Comparison of ENCODE assay signal across 24 mouse cellular contexts in the genomic region with DNA sequence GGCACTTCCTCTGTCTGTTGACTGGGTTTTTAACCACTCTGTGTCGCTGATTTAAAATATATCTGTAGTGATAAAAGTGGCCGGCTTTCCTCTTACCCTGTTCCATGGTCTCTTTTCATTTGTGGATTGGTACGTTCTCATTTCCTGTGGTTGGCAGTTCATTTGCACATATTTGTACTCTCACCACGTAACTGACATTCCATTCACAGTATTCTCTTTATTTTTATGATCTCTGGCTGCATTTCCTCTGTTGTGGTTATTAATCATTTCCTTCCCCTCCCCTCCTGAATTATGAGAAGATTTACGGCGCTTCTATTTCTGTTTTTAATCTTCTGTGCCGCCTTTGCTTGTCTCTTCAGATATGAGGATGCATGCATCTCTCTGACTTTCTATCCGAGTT.
DNase-seq lines count a peak whose midpoint lies in the region; ATAC-seq and TF ChIP-seq lines count a peak whose summit lies in the region.
"Had no signal": no experiment of that assay in that cellular context is flagged by ENCODE, and none has a peak within 500 bp of the region (broad histone marks: within the 10 kb centered on the region; RNA-seq: fewer than 3 reads in every experiment).

No protein-coding gene starts in this region.

- no peak for TF ChIP-seq POLR2A in lung, adult 2 months (IDR thresholded peaks at IDR 0.05; ENCODE audit: borderline replicate concordance, extremely low read depth, low read depth, low read length)
- TF ChIP-seq POLR2A in embryonic fibroblast, embryonic 13.5 days (IDR thresholded peaks at IDR 0.05; ENCODE audit: low read depth, low read length), result no peak

- 59% methylated on average over 8 of the region's 8 CpGs for WGBS in kidney, embryonic 14.5 days
- 46% methylated on average over 8 of the region's 8 CpGs for WGBS in lung, embryonic 14.5 days
- 32% methylated on average over 8 of the region's 8 CpGs for WGBS in lung, adult 2 months
- 70% methylated on average over 8 of the region's 8 CpGs for WGBS in hindbrain, embryonic 13.5 days

- H3K4me2 ChIP-seq in kidney, embryonic 14.5 days (replicated peaks; ENCODE audit: low read depth, low read length), result no peak overlapping the region
- no peak overlapping the region for H3K4me2 ChIP-seq in lung, embryonic 14.5 days
- H3K4me2 ChIP-seq in hindbrain, embryonic 13.5 days, result no peak overlapping the region
- H3K4me2 ChIP-seq: embryonic facial prominence, embryonic 13.5 days; heart, embryonic 13.5 days; limb, embryonic 12.5 days; liver, embryonic 13.5 days had no signal

- no peaks in the 10 kb centered on the region for H3K27me3 ChIP-seq in kidney, embryonic 14.5 days (ENCODE audit: control insufficient read depth, insufficient read depth, low read length)
- no peaks in the 10 kb centered on the region for H3K27me3 ChIP-seq in lung, embryonic 14.5 days (ENCODE audit: insufficient read depth, low read length)
- H3K27me3 ChIP-seq in hindbrain, embryonic 13.5 days, result no peaks in the 10 kb centered on the region
- H3K27me3 ChIP-seq: embryonic facial prominence, embryonic 13.5 days; heart, embryonic 13.5 days; limb, embryonic 12.5 days; liver, embryonic 13.5 days; Patski had no signal

- H3K36me3 ChIP-seq in kidney, embryonic 14.5 days (ENCODE audit: control insufficient read depth, insufficient read depth, low read length), result no peaks in the 10 kb centered on the region
- no peaks in the 10 kb centered on the region for H3K36me3 ChIP-seq in lung, embryonic 14.5 days (ENCODE audit: insufficient read depth)
- no peaks in the 10 kb centered on the region for H3K36me3 ChIP-seq in hindbrain, embryonic 13.5 days
- H3K36me3 ChIP-seq: embryonic facial prominence, embryonic 13.5 days; heart, embryonic 13.5 days; limb, embryonic 12.5 days; liver, embryonic 13.5 days; midbrain, embryonic 10.5 days had no signal

- no peak overlapping the region for H3K27ac ChIP-seq in kidney, embryonic 14.5 days (ENCODE audit: low read depth, low read length)
- no peak overlapping the region for H3K27ac ChIP-seq in lung, embryonic 14.5 days (ENCODE audit: low read depth)
- peak overlapping the region; percentile 69; the same call in 1 of the 2 replicates for H3K27ac ChIP-seq in embryonic fibroblast, embryonic 13.5 days (ENCODE audit: insufficient read depth, low read length)
- no peak overlapping the region; the same call in 1 of the 2 replicates for H3K27ac ChIP-seq in hindbrain, embryonic 13.5 days
- H3K27ac ChIP-seq: embryonic facial prominence, embryonic 13.5 days; heart, embryonic 13.5 days; layer of hippocampus, adult 2 months; limb, embryonic 12.5 days; liver, embryonic 13.5 days; midbrain, embryonic 10.5 days had no signal

- DNase-seq in kidney, adult 9 months, result peak; percentile 13
- DNase-seq in lung, embryonic 14.5 days, result peak; percentile 16
- DNase-seq in lung, adult 2 months, result no peak
- DNase-seq in CD4-positive, CD25-positive, alpha-beta regulatory T cell, adult 2 months (ENCODE audit: low read depth, low spot score), result peak; percentile 6
- no peak for DNase-seq in adrenal gland, postnatal 14 days
- DNase-seq: adrenal gland, adult 2 months; cerebellum, adult 18-20 months; cerebellum, postnatal 14 days; gastrocnemius, postnatal 14 days; heart, adult 18-20 months; heart, postnatal 14 days; liver, embryonic 13.5 days; thymus, adult 2 months had no signal

- no peak for ATAC-seq in kidney, embryonic 14.5 days (ENCODE audit: low FRiP score, low TSS enrichment)
- ATAC-seq in lung, embryonic 14.5 days (ENCODE audit: insufficient read depth), result no peak
- no peak for ATAC-seq in hindbrain, embryonic 13.5 days (ENCODE audit: low FRiP score)
- ATAC-seq: forebrain, embryonic 16.5 days; lung, postnatal 0 days; Patski had no signal

- H3K4me1 ChIP-seq in kidney, embryonic 14.5 days (ENCODE audit: control insufficient read depth, insufficient read depth, low read length), result no peaks in the 10 kb centered on the region
- no peaks in the 10 kb centered on the region for H3K4me1 ChIP-seq in lung, embryonic 14.5 days (ENCODE audit: insufficient read depth)
- no peaks in the 10 kb centered on the region; the same call in 1 of the 2 replicates for H3K4me1 ChIP-seq in lung, adult 2 months (ENCODE audit: control insufficient read depth, insufficient read depth, low read length)
- H3K4me1 ChIP-seq in embryonic fibroblast, embryonic 13.5 days (ENCODE audit: control insufficient read depth, insufficient read depth, low read length), result peaks cover 19% of the 10 kb centered on the region
- peaks cover 16% of the 10 kb centered on the region for H3K4me1 ChIP-seq in hindbrain, embryonic 13.5 days (replicated peaks)
- H3K4me1 ChIP-seq: embryonic facial prominence, embryonic 13.5 days; heart, embryonic 13.5 days; limb, embryonic 12.5 days; liver, embryonic 13.5 days; midbrain, embryonic 10.5 days had no signal

- no peak overlapping the region for H3K4me3 ChIP-seq in kidney, embryonic 14.5 days (ENCODE audit: low read length)
- no peak overlapping the region for H3K4me3 ChIP-seq in lung, embryonic 14.5 days (ENCODE audit: low read depth, low read length)
- no peak overlapping the region for H3K4me3 ChIP-seq in lung, adult 2 months (replicated peaks; ENCODE audit: extremely low read depth, low read depth, low read length)
- H3K4me3 ChIP-seq in embryonic fibroblast, embryonic 13.5 days (ENCODE audit: insufficient read depth, low read length), result no peak overlapping the region
- no peak overlapping the region for H3K4me3 ChIP-seq in hindbrain, embryonic 13.5 days
- H3K4me3 ChIP-seq: embryonic facial prominence, embryonic 13.5 days; heart, embryonic 13.5 days; layer of hippocampus, adult 2 months; limb, embryonic 12.5 days; liver, embryonic 13.5 days; midbrain, embryonic 10.5 days had no signal

- TF ChIP-seq CTCF in lung, embryonic 14.5 days (IDR thresholded peaks at IDR 0.05; ENCODE audit: low read depth), result no peak
- TF ChIP-seq CTCF in lung, adult 2 months (IDR thresholded peaks at IDR 0.05; ENCODE audit: insufficient read depth, low read length), result no peak
- no peak for TF ChIP-seq CTCF in embryonic fibroblast, embryonic 13.5 days (IDR thresholded peaks at IDR 0.05; ENCODE audit: borderline replicate concordance, insufficient read depth, low read length)

- H3K9ac ChIP-seq in kidney, embryonic 14.5 days (ENCODE audit: low read depth, low read length), result no peak overlapping the region
- no peak overlapping the region for H3K9ac ChIP-seq in lung, embryonic 14.5 days
- no peak overlapping the region for H3K9ac ChIP-seq in hindbrain, embryonic 13.5 days
- H3K9ac ChIP-seq: embryonic facial prominence, embryonic 13.5 days; heart, embryonic 13.5 days; limb, embryonic 12.5 days; liver, embryonic 13.5 days had no signal

- no peaks in the 10 kb centered on the region for H3K9me3 ChIP-seq in kidney, embryonic 14.5 days (ENCODE audit: control insufficient read depth, low read length)
- H3K9me3 ChIP-seq in lung, embryonic 14.5 days (ENCODE audit: low read depth, low read length), result no peaks in the 10 kb centered on the region
- no peaks in the 10 kb centered on the region for H3K9me3 ChIP-seq in hindbrain, embryonic 13.5 days
- H3K9me3 ChIP-seq: embryonic facial prominence, embryonic 13.5 days; heart, embryonic 13.5 days; limb, embryonic 12.5 days; liver, embryonic 13.5 days; midbrain, embryonic 10.5 days had no signal

Comparison
In these comparisons a context has a peak if more than half of its experiments do, and no peak if none do; other contexts are left out.
1. DNase-seq: peak in kidney, adult 9 months (single experiment), lung, embryonic 14.5 days (single experiment) and CD4-positive, CD25-positive, alpha-beta regulatory T cell, adult 2 months (single experiment); none in lung, adult 2 months (single experiment) and adrenal gland, postnatal 14 days (single experiment).